Mouse (Mus musculus) stomach, embryonic 16.5 days (tissue): ENCODE measurements around the gene Cacng5. TPM values are rescaled to one million over a fixed set of nuclear protein-coding genes. Genes with fewer than 3 reads are reported as not detected.

ENCODE experiments used
- ATAC-seq: fragments of 200-750 bp; cut with Nextera tagmentation; 2 replicates; pipeline ENCODE4 v1.8.0; 2017; ENCODE audit warnings: moderate number of reproducible peaks, moderate TSS enrichment; ENCODE audit not compliant: insufficient read depth, low FRiP score
- H3K27ac ChIP-seq: fragments of 300-500 bp; sonication (generic); 2 replicates; pipeline ENCODE4 v1.5.1; 2014; ENCODE audit warnings: low read length
- H3K27me3 ChIP-seq: fragments of 300-500 bp; sonication (generic); 2 replicates; pipeline ENCODE4 v1.6.1; 2014; ENCODE audit warnings: low read length, control low read depth, mixed read lengths; ENCODE audit not compliant: control insufficient read depth, insufficient read depth
- H3K36me3 ChIP-seq: fragments of 300-500 bp; sonication (generic); 2 replicates; pipeline ENCODE4 v1.6.1; 2014; ENCODE audit warnings: low read length; ENCODE audit not compliant: control insufficient read depth, insufficient read depth
- H3K4me1 ChIP-seq: fragments of 300-500 bp; sonication (generic); 2 replicates; pipeline ENCODE4 v1.6.1; 2014; ENCODE audit warnings: low read length, control low read depth, mixed read lengths; ENCODE audit not compliant: control insufficient read depth, insufficient read depth
- H3K4me2 ChIP-seq: fragments of 300-500 bp; sonication (generic); 2 replicates; pipeline ENCODE4 v1.6.1; 2014; ENCODE audit warnings: low read depth, low read length, mixed read lengths
- H3K4me3 ChIP-seq: fragments of 300-500 bp; sonication (generic); replicated peaks from 2 replicates; pipeline ENCODE4 v1.5.1; 2014; ENCODE audit warnings: mild to moderate bottlenecking, low read length
- H3K9ac ChIP-seq: fragments of 300-500 bp; sonication (generic); 2 replicates; pipeline ENCODE4 v1.6.1; 2014; ENCODE audit warnings: low read length
- H3K9me3 ChIP-seq: fragments of 300-500 bp; sonication (generic); replicated peaks from 2 replicates; pipeline ENCODE4 v1.6.1; 2016; ENCODE audit warnings: low read length, control low read depth; ENCODE audit not compliant: control insufficient read depth
- WGBS: fragments of 180-500 bp; shearing (Covaris S2); extraction: QIAGEN DNeasy Blood & Tissue Kit; methylation state at CpG from one replicate; pipeline ENCODE4 v1.1.7; 2014; 5-methylcytosine and 5-hydroxymethylcytosine counted together
- polyA plus RNA-seq: library from polyadenylated mRNA; unstranded; fragments of >200 nt; fragmentation: Nextera tagmentation; extraction: Ambion mirVana; gene quantifications from 2 replicates; pipeline ENCODE4 v1.2.1, GENCODE M21; 2015

Cacng5 gene
- polyA plus RNA-seq, 1 experiment from 2014 or later: 0.26 TPM

DNA sequence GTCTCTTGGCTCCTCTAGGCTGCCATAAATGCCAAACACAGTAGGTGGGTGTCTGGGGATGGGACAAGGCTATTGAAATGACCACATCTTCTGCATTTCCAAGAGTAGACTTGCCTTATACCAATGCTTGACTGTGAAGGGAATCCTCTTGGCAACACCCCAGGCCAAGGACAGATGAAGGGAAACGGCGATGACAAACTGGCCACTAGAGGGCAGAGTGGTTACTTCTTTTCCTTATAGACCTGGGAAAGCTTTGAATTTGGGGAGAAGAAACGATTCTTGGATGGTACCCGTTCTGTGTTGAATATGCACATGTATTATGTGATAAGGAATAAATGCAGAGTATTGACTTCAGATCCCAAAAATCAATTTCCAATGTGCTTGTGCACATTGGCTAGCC lies 50.8 kb downstream of the Cacng5 start:
- H3K4me2 ChIP-seq: no peak overlapping the region
- WGBS: 5% methylated on average over 4 of the region's 4 CpGs
- H3K4me1 ChIP-seq: no peaks in the 10 kb centered on the region
- H3K27ac ChIP-seq: no peak overlapping the region
- no peak overlapping the region for H3K4me3 ChIP-seq
- H3K9me3 ChIP-seq: no peaks in the 10 kb centered on the region
- no peaks in the 10 kb centered on the region for H3K36me3 ChIP-seq
- no peak for ATAC-seq
- no peak overlapping the region for H3K9ac ChIP-seq
- H3K27me3 ChIP-seq: no peaks in the 10 kb centered on the region

GRCm38 (mm10) chr11:107861738-107862137 lies 53.1 kb downstream of the Cacng5 start:
- no peak for ATAC-seq
- Histone ChIP-seq H3K9me3 (no peaks in the 10 kb centered on the region), H3K27ac (no peak overlapping the region), H3K4me2 (no peak overlapping the region), H3K9ac (no peak overlapping the region), H3K4me3 (no peak overlapping the region), H3K27me3 (no peaks in the 10 kb centered on the region), H3K36me3 (no peaks in the 10 kb centered on the region), H3K4me1 (no peaks in the 10 kb centered on the region)
- 74% methylated on average over 5 of the region's 5 CpGs for WGBS

DNA sequence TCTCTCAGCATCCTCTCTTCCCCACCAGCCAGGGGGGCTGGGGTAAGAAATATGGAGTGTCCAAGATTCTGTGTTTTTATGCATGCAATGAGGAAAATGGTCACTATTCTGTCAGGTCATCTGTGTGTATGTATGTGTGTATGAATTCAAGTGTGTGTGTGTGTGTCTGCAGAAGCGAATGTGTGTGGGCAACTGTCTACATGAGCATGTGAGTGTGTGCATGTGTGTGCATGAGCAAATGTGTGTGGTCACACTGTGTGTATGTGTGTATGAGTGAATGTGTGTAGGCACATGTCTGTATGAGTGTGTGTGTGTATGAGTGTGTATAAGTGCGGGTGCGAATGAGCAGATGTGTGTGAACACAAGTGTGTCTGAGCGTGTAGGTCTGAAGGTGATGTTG lies 55.0 kb downstream of the Cacng5 start:
- Histone ChIP-seq H3K36me3 (no peaks in the 10 kb centered on the region), H3K9me3 (no peaks in the 10 kb centered on the region), H3K4me1 (no peaks in the 10 kb centered on the region), H3K4me3 (no peak overlapping the region), H3K27me3 (no peaks in the 10 kb centered on the region), H3K27ac (no peak overlapping the region), H3K4me2 (no peak overlapping the region), H3K9ac (no peak overlapping the region)
- ATAC-seq: no peak
- 95% methylated on average over 4 of the region's 4 CpGs for WGBS

DNA sequence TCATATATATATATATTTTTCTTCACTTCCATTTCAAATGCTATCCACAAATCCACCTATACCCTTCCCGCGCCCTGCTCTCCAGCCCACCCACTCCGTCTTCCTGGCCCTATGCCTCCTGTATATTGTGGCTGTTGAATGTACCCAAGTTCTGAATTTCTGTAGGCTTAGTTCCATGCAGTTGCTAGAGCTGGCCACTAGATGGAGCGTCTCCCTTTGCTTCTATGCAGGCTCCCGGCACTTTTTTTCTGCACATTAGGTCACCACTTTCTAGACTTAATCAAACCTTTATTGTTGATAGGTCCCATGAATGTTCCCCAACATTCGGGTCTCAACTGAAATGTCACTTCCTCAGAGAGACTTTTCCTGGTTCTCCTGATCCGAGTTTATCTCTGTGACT lies 55.6 kb downstream of the Cacng5 start:
- no peak overlapping the region for H3K9ac ChIP-seq
- no peak overlapping the region for H3K27ac ChIP-seq
- H3K4me2 ChIP-seq: no peak overlapping the region
- H3K4me1 ChIP-seq: no peaks in the 10 kb centered on the region
- no peaks in the 10 kb centered on the region for H3K36me3 ChIP-seq
- WGBS: 21% methylated on average over 7 of the region's 7 CpGs
- no peak overlapping the region for H3K4me3 ChIP-seq
- no peak for ATAC-seq
- H3K27me3 ChIP-seq: no peaks in the 10 kb centered on the region
- H3K9me3 ChIP-seq: no peaks in the 10 kb centered on the region

DNA sequence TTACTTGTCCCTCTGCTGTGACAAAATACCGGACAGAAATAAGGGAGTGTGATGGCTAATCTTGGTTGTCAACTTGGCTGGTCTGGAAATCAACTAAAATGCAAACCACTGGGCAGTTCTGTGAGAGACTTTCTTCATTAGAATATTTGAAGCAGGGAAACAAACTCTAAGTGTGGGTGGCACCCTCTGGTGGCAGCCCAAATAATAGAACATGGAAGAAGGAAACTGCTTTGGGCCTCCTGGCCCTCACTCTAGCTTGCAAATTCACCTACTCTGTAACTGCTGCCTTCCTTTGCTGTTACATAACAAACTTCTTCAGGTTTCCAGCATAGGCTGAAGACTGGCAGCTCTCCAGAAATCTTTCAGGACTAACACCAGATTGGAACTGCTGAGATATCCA lies 61.8 kb downstream of the Cacng5 start:
- no peaks in the 10 kb centered on the region for H3K4me1 ChIP-seq
- no peaks in the 10 kb centered on the region for H3K9me3 ChIP-seq
- no peak for ATAC-seq
- 39% methylated on average over 1 of the region's 1 CpGs for WGBS
- H3K4me3 ChIP-seq: no peak overlapping the region
- H3K4me2 ChIP-seq: no peak overlapping the region
- no peak overlapping the region for H3K27ac ChIP-seq
- H3K36me3 ChIP-seq: no peaks in the 10 kb centered on the region
- H3K9ac ChIP-seq: no peak overlapping the region
- no peaks in the 10 kb centered on the region for H3K27me3 ChIP-seq

DNA sequence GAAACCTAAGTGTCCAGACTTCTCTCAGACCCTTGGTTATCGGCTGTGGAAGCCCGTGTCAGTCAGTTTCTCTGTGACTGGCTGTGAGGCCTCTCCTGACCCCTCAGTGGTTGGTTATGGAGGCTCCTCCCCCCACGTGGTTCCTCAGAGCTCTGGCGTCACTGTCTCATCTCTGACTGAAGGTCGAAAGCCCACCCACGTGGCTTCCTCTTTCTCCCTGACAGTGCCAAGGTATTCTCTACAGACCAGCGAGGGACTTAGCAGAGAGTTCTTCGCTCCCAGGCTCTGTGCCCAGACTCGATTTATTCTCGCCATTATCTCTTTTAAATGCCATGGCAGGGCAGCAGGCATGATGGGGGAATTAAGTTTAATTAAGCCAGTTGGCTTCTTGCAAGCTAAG lies 65.2 kb downstream of the Cacng5 start:
- H3K36me3 ChIP-seq: no peaks in the 10 kb centered on the region
- H3K9me3 ChIP-seq: no peaks in the 10 kb centered on the region
- ATAC-seq: no peak
- H3K27ac ChIP-seq: no peak overlapping the region
- 40% methylated on average over 10 of the region's 10 CpGs for WGBS
- H3K9ac ChIP-seq: no peak overlapping the region
- no peak overlapping the region for H3K4me2 ChIP-seq
- H3K4me1 ChIP-seq: no peaks in the 10 kb centered on the region
- H3K27me3 ChIP-seq: no peaks in the 10 kb centered on the region
- H3K4me3 ChIP-seq: no peak overlapping the region

- no peak for ATAC-seq
- Histone ChIP-seq H3K9ac (no peak overlapping the region), H3K4me2 (no peak overlapping the region), H3K36me3 (no peaks in the 10 kb centered on the region), H3K27me3 (no peaks in the 10 kb centered on the region), H3K27ac (no peak overlapping the region), H3K9me3 (no peaks in the 10 kb centered on the region), H3K4me1 (no peaks in the 10 kb centered on the region), H3K4me3 (no peak overlapping the region)
- 86% methylated on average over 1 of the region's 1 CpGs for WGBS
Observed at GRCm38 (mm10) chr11:107844175-107844574, 70.7 kb downstream of the Cacng5 start.

DNA sequence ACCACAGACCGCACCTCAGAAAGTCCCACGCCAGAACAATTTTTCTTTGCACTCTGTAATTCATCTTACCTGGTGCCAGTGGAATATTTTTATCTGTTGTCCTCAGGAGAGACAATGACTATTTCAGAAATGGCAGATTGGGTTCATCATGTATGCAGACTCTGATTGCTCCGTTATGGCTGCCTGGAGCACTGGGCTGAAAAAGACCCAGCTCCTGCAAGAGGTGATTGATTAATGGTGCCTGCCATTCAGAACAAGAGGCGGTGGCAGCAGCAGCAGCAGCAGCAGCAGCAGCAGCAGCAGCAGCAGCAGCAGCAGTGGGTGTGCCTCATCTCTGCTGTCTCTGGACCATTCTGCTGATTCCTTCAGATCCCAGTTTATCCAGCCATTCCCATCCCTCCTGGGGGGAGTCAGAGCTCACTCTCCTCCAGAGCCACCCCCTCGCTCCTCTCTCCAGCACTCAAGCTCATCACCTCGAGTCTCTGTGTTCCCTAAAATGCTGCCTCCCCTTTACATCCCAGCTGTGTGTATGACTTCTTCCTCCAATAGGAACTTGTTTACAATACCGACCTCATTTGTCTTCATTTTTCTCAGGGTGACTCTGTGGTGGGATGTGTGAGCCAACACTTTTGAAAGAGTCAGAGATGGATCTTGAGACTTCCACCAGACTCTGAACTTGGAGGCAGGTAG lies 81.4 kb downstream of the Cacng5 start:
- 51% methylated on average over 7 of the region's 7 CpGs for WGBS
- ATAC-seq: no peak
- Histone ChIP-seq H3K4me2 (no peak overlapping the region), H3K27me3 (no peaks in the 10 kb centered on the region), H3K9ac (no peak overlapping the region), H3K27ac (no peak overlapping the region), H3K36me3 (no peaks in the 10 kb centered on the region), H3K4me3 (no peak overlapping the region), H3K4me1 (no peaks in the 10 kb centered on the region), H3K9me3 (no peaks in the 10 kb centered on the region)
